Mouse (Mus musculus): ENCODE measurements at regions not wholly inside any gene's neighbourhood (a gene's known extent, or its start where the extent isn't known, plus 50 kb on each side); places are given as distances from the start of the nearest gene placed in this dataset.

GRCm38 (mm10) chrX:85971973-85972372 is 72.0 kb upstream of the Samt3 start:
- DNase-seq (ENCODE audit: low read depth, low spot score) = peak; percentile 3

- no peak for DNase-seq (ENCODE audit: low read depth, low spot score)
Observed at GRCm38 (mm10) chrX:85981051-85981450, 62.9 kb upstream of the Samt3 start.

All from CD4-positive, CD25-positive, alpha-beta regulatory T cell, adult 2 months (primary cell).